Mouse (Mus musculus) activated CD4-positive, CD25-positive, alpha-beta regulatory T cell, adult 4 months (primary cell): ENCODE measurements around the gene Enox1. TPM values are rescaled to one million over a fixed set of nuclear protein-coding genes. Genes with fewer than 3 reads are reported as not detected.

Experiments
- ATAC-seq: one replicate; pipeline ENCODE4 v1.8.0; 2017
- polyA plus RNA-seq, 2 experiments: library from polyadenylated mRNA; unstranded; fragments of 100-300 nt; shearing (Covaris generic); gene quantifications; one replicate each; pipeline ENCODE4 v1.2.1; 2017

Gene Enox1
- polyA plus RNA-seq, 2 experiments from 2014 or later, result 0.41 TPM; not detected in 1

- ATAC-seq, result no peak
These were observed 122.6 kb downstream of the Enox1 start for GRCm38 (mm10) chr14:77279143-77279542.

GRCm38 (mm10) chr14:77280454-77280853, 123.9 kb downstream of the Enox1 start:
- ATAC-seq, result peak; percentile 23

- no peak for ATAC-seq
These were observed 124.3 kb downstream of the Enox1 start for GRCm38 (mm10) chr14:77280893-77281292.

- ATAC-seq, result no peak
These were observed 127.4 kb downstream of the Enox1 start for GRCm38 (mm10) chr14:77283939-77284338.

- ATAC-seq, result no peak
These were observed 128.9 kb downstream of the Enox1 start for GRCm38 (mm10) chr14:77285453-77285852.

- ATAC-seq, result no peak
These were observed 135.2 kb downstream of the Enox1 start for GRCm38 (mm10) chr14:77291756-77292155.

GRCm38 (mm10) chr14:77297039-77297438, 140.5 kb downstream of the Enox1 start:
- ATAC-seq, result no peak

GRCm38 (mm10) chr14:77298327-77298726, 141.8 kb downstream of the Enox1 start:
- ATAC-seq, result no peak

GRCm38 (mm10) chr14:77309571-77309970, 153.0 kb downstream of the Enox1 start:
- no peak for ATAC-seq

GRCm38 (mm10) chr14:77311456-77311855, 154.9 kb downstream of the Enox1 start:
- ATAC-seq, result no peak

- no peak for ATAC-seq
These were observed 162.8 kb downstream of the Enox1 start for GRCm38 (mm10) chr14:77319396-77319795.

- no peak for ATAC-seq
These were observed 167.8 kb downstream of the Enox1 start for GRCm38 (mm10) chr14:77324348-77324747.

GRCm38 (mm10) chr14:77327693-77328092, 171.1 kb downstream of the Enox1 start:
- ATAC-seq, result no peak

- ATAC-seq, result no peak
These were observed 173.2 kb downstream of the Enox1 start for GRCm38 (mm10) chr14:77329791-77330190.

- no peak for ATAC-seq
These were observed 187.2 kb downstream of the Enox1 start for GRCm38 (mm10) chr14:77343662-77344340.

GRCm38 (mm10) chr14:77346296-77346695, 189.7 kb downstream of the Enox1 start:
- no peak for ATAC-seq

GRCm38 (mm10) chr14:77351803-77352352, 195.3 kb downstream of the Enox1 start:
- ATAC-seq, result no peak

GRCm38 (mm10) chr14:77362662-77363061, 206.1 kb downstream of the Enox1 start:
- ATAC-seq, result no peak

- no peak for ATAC-seq
These were observed 211.8 kb downstream of the Enox1 start for GRCm38 (mm10) chr14:77368411-77368810.

- ATAC-seq, result no peak
These were observed 212.5 kb downstream of the Enox1 start for GRCm38 (mm10) chr14:77369070-77369469.

- ATAC-seq, result no peak
These were observed 214.0 kb downstream of the Enox1 start for GRCm38 (mm10) chr14:77370521-77370920.

- ATAC-seq, result no peak
These were observed 215.4 kb downstream of the Enox1 start for GRCm38 (mm10) chr14:77371977-77372376.

GRCm38 (mm10) chr14:77373119-77373518, 216.6 kb downstream of the Enox1 start:
- ATAC-seq, result no peak

- no peak for ATAC-seq
These were observed 218.5 kb downstream of the Enox1 start for GRCm38 (mm10) chr14:77375054-77375453.

GRCm38 (mm10) chr14:77375618-77376017, 219.1 kb downstream of the Enox1 start:
- ATAC-seq, result no peak
